Mouse (Mus musculus) B cell, adult 2 months (primary cell): ENCODE measurements around the gene Yaf2.
"Not testable (repeated sequence)": the region's sequence is repeated elsewhere in the genome, so short reads cannot be mapped to it uniquely, and the experiment has no call there.

Experiments used
- DNase-seq, 2 experiments: peaks; one replicate each; pipeline ENCODE4 v3.0.0; 2022

Gene Yaf2

DNA sequence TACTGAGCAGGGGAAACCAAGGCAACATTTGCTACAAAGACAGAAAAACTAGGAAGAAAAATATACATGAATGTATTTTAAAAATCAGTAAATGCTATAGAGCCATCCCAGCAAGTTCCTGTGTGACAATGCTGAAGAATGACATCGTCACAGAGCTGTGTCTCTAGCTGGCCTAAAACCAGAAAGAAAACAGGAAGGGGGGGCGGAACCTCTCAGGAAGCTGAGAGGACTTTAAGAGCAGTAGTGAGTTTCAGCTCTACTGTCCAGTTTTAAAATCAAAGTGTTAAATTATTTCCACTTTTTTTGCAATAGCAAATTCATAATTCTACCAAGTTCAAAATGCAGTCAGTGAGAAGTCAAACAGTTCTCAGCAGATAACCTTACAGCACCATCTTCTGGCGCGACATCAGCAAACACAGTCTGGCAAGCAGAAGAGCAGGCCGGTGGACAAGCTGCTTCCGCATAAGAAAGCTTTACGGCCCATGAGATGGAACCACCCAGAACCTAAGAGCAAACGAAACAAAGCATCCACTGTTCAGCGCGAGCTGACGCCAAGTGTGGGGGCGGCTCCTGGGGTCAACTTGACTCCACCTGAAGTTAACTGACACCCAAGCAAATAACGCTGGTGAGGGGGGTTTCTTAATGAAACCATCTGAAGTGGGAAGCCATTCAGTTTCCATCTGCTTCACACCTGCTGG lies 85.0 kb downstream of the Yaf2 start:
- peak; percentile 17 to 20 for DNase-seq

DNA sequence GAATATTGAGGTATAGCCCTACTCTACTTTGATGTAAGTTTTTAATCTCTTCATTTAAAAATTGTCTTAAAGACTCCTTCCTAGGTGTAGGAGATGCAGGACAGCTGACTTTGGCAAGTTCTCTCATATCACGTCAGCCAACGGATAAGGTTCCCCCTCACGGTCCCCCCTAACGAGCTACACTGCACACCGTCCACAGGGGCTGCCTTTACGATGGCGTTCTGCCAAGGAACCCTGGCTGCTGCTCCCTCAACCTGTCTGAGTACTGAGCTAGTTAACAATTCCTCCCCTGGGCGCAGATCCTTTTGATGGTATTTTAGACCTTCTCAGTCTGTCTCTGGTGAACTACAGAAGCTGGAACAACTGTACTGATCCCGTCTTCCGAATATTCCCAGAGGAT lies 93.5 kb downstream of the Yaf2 start:
- no peak for DNase-seq

DNA sequence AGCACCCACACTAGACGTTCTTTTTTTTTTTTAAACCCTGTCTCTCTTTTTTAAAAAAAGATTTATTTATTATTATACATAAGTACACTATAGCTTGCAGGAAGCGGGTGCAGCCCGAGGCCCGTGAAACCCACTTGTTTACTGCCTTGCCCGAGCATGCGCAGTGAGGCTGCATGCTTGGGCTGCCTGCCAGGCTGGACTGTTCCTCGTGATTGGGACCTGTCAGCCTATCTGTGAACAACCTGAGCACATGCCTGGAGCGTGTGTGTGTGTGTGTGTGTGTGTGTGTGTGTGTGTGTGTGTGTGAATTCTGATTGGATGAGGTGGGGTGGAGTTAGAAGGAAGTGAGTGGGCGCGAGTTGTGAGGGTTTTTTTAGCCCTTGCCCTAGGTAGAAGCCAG lies 100.3 kb downstream of the Yaf2 start:
- not testable (repeated sequence) for DNase-seq
